Mouse (Mus musculus) WW6 (cell line): ENCODE results near the gene Ubl7.

ENCODE experiments used
- DNase-seq: peaks from one replicate; pipeline ENCODE4 v3.0.0-alpha.2; 2013; ENCODE audit warnings: low read depth, low spot score

Ubl7 gene

DNA sequence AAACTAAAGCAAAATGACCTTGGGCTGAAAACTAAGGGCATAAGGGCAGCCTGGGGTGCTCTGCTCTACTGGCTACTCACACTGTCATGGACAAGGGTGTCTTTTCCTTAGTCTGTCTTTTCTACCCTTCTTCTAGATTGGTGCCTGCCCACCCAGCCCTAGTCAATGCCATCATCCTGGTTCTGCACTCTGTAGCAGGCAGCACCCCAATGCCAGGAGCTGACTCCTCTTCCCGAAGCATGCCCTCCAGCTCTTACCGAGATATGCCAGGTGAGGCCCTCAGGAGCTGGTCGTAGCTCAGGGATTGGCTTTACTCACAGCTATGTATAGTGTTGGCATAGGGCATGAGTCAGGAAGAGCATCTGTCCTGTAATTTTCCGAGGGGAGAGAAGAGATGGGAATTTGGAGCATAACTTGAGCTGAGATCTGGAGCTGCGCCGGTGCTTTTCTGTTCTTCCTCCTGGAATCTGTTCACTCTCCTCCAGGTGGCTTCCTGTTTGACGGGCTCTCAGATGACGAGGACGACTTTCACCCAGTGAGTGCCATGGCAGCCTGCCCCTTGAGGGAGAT, 10.8 kb downstream of the Ubl7 start:
- no peak for DNase-seq

DNA sequence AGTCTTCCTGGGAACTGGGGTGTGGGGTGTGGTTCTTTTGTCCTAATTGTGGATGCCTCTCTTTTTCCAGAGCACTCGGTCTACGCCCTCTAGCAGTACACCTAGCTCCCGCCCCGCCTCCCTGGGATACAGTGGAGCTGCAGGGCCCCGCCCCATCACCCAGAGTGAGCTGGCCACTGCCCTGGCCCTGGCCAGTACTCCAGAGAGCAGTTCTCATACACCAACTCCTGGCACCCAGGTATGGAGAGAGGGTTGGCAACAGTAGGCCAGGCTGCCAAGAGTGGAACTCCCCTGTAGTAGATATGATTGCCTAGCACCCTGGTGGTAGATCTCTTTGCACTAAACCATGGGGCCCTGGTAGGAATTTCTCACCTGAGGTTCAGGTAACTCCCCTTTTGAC, 11.6 kb downstream of the Ubl7 start:
- DNase-seq = no peak

DNA sequence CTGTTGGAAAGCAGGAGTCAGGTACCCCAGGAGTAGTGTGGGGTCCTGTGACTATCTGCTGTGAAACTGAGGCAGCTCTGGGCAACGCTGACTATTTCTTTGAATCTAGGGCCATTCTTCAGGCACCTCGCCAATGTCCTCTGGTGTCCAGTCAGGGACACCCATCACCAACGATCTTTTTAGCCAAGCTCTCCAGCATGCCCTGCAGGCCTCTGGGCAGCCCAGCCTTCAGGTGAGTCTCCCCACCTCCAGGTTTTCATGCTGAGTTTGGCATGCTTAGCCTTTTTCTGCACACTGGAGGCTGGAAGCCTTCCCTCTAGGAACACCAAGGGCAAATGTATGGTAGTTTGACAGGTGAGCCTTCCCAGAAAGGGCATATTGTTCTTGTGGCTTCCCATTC, 12.3 kb downstream of the Ubl7 start:
- DNase-seq = no peak

DNA sequence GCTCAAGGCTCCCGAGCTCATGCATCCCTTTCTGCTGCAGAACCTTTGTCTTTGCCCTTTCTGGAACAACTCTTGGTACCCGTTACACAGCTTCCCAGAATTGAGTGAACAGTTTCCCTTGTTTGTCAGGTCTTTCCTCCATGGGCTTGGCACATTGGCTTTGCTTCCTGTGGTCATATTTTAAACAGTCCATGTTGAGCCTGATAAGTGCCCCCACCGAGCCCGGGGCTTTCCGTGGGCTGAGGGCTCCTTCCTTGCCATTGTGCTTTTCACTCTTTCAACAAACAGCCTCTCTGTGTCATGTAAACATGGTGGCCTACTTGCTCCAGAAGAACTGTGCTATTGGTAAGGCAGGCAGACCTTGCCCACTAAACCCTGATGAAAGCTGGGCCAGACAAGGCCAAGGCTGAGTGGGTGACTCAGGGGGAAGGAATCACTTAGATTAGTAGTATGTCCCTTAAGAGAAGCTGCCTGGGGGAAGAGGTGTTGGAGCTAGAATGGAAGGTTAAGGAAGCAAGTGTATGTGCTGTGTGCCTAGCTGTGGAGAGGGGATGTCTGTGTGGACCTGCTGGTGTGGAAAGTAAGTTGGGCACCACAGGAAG, 20.5 kb downstream of the Ubl7 start:
- DNase-seq = no peak

DNA sequence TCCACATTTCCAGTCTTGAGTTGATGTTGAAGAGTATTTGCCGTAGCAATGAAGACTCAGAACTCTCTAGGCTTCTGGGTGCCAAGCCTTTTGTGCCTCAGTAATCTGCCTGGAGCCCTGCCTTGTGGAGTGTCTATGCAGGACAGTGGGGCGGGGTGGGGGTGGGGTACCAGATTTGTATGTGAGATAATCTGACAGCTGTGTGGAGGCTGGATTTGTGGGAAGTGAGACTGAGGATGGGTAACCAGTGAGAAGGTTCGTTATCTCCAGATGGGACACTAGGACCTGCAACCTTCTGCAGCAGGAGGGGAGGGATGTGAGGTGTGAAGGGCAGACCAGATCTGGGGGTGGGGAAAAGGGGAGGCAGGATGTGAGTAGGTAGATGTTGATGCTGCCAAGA, 21.5 kb downstream of the Ubl7 start:
- no peak for DNase-seq

DNA sequence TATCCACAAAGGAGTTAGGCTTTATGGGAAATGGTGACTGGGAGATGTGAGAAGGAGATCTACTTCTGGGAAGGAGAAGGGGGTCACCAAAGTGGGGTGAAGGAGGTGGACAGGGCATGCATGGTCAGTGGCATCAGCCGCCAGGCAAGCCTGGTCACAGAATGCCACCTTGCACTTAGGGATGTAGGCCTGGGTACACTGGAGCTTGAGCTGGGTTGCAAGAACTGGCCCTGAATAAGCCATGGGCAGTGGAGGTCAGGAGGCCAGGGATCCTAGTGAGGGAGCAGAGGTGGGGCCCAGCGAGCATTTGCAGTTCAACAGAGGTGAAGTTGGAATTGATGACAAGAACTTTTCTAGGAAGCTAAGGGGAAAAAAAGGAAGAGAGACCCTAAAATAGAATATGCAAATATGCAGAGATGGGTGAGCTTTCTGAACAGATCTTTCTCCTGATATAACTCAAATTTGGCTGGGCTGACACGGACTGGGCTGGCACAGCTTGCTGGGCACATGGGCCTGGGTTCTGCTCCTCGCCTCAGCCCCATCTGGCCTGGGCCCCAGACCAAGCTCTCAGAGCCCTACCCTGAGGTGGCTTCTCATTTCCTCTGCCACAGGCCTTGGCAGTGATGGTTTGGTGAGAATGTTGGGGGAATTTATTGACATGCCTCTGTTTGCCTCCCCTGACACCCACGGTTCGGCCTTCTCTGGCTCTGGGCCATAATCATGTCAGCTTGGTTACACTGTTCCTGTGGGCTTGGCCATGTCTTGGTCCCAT, 22.2 kb downstream of the Ubl7 start:
- no peak for DNase-seq

DNA sequence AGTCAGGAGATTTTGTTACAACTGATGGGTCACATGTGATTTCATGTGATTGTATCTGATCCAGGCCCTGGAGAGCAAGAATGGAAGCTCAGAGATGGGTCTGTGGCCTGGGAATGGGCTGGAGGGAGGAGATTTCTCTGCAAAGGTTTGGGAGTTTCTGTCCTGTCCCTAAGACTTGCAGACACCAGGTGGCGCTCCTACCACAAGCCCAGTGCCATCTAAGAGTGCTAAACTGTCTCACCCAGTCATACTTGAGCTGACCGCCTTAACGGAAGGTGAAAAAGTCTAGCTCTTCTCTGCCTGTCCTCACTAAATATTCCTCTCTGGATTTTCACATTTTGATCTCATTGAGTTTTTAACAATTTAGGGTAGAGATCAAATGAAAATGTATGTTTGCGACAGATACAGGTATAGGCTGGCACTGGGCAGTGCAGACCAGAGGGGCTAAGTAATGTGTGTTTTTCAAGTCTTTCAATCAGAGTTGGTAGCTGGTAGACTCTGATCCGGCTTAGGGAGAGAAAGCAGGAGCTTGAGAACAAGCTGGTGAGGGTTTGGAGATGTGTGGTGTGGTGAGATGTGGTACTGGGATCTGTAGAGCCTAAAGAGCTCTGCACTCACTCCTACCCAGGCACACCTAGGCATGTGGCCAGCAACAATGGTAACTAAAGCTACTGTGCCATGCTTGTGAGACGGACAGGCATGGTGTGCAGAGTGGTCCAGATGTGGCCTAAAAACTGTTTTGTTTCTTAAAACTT, 25.1 kb downstream of the Ubl7 start:
- DNase-seq = no peak

DNA sequence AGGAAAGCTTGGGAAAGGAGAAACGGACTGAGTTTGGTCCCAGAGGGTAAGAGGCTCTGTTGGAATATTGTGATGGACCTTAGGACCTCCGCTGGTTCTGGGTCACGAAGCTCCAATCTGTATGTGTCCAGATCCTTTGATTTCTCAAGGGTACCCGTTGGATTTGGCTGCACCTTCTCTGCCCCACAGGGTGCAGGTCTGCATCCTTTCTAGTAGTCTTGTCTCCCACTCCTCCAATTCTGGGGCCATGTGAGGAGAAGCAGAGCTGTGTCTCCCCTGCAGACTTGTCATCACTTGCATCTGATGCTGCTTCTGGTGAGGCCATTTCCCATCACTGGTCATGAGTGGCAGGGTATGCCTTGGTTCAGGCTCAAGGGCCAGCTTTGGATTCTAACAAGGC, 26.4 kb downstream of the Ubl7 start:
- no peak for DNase-seq

DNA sequence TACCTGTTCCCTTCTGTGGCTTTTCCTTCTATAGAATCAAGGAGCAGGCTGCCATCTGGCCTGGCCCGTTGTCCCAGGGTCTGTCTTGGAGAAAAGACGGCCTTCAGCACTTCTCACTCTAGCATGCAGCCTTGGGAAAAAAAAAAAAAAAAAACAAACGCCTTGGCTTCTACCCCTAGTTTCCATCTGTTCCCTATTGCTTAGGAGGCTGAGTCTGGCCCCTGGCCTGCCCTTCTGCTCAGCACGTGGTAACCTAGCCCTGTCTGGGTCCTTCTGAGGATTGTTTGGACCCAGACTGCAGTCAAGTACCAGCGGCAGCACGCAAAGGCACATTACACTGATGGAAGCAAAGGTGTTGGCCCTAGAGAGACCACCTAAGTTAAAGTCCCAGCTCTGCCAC, 26.9 kb downstream of the Ubl7 start:
- DNase-seq = no peak

DNA sequence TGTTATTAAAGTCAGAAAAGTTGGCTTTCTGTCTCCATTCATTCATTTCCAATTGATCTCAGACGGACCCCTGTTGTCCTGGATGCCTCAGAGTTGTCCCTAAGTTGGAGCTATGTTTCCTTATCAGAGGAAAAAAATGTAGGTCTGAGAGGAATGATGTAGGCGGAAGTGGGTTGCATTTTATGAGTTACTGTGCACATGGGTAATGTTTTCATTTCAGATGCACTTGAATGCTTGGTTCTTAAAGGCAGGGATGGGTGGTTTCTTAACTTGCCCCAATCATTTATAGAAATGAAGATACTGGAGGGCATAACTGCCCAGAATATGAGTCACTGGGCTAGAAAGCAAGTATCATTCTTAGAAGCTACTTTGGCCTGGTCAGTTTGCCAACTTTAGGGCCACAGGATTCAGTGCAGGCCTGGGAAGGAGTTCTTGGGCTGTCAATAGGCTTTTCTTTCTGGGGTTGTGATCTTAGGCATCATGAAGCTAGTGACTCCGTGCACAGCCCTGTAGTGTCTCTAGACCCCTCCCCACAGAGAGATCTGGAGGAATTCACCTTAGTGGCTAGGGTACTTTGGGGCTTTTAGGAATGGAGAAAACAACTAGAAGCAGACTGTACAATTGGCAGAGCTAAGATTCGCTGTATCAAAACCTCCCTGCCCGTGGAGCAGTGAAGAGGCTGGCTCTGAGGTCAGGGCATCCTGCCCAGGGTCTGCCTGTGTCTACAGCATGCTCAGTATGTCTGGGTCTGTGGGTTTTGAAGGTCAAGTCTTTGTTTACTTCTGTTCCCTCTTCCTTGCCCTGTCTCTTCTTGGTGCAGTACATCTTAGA, 27.7 kb downstream of the Ubl7 start:
- no peak for DNase-seq

DNA sequence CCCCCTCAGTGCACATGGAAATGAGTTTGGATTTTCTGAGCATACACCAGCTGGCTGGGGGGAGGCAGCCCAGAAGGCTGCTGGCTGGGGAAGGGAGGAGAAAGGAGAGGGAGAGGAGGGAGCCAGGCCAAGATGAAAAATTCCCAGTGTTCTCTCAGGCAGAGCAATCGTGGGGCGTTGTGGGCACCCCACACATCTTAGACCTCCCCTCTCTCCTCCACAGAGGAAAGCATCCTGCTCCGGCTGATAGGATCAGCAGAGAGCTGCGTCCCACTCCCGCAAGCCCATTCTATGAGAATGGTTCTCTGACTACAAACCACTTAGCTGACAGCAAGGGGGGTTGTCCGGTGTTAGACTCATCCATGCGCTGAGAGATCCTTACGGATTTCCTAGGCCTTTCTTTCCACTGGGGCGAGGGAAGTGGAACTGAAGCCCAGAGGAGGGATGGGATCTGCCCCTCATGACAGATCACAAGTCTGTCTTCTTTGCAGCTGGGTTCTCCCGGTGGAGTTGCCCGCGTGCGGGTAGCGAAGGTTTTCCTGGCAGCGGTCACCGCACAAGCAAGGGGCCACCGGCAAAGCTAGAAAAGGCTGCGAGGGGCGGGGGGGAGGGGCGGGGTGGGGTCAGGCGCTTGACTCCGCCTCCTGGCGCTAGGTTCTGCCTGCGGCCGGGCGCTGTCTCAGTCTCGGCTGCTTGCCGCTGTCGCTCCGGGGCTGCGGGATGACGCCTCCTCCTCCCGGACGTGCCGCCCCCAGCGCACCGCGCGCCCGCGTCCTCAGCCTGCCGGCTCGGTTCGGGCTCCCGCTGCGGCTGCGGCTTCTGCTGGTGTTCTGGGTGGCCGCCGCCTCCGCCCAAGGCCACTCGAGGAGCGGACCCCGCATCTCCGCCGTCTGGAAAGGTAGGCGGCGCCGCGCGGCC, 28.9 kb downstream of the Ubl7 start, which contains the start of gene Sema7a:
Gene Sema7a (plus strand): TSS at position 682 of the 918 bp plus-strand sequence.
- DNase-seq = no peak

DNA sequence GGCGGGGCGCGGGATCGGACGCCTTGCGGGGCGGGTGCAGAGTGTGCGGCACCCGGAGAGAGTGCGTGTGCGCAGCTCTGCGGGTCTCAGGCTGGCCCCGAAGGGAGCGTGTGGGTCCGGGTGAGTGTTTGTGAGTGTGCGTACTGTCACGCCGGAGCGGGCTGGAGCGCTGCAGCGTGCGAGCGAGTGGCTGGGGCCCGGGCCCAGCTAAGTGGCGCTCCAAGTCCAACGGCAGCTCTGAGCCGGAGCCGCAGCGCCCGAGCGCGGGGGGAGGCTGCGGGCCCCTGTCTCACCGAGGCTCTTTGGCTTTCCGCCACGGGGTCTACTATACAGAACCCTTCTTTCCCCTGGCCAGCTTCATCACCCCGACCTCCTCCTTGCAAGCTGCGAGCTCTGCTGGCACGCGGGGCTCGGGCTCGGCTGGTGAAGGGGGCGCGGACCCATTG, 29.6 kb downstream of the Ubl7 start:
- no peak for DNase-seq

DNA sequence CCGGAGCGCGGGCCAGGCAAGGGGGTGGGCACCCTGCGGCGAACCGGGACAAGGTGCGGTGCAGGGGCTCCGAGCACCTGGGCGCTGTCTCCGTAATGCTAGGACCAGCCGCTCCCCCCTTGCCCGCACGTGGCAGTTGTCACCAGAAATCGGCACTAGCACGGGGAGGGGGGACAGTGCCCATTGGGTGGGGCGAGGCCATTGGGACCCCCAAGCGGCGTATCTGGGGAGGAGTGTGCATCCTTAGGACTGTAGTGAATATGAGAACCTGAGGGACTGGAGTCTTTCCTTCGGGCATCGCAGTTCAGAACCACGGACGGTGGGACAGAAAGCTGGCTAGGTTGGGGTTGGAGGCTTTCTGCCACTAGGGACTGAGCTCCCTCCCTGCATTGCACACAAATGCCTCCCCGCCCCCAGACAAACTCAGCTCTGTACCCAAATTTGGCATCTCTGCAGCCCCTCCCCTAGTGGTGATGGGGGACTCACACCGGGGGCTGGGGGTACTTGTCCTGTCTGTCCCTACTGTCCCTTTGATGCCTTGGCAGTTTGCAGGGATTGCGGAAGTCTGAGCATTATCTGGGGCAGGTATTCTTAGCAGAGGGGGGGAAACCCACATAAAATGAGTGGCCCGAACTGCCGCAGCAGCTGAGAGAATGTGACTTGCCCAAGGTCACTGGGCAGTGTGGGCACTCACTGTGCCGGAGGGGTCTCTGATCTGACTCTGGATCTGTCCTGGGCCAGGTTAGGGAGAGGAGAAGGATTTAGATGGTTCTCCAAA, 30.3 kb downstream of the Ubl7 start:
- no peak for DNase-seq

DNA sequence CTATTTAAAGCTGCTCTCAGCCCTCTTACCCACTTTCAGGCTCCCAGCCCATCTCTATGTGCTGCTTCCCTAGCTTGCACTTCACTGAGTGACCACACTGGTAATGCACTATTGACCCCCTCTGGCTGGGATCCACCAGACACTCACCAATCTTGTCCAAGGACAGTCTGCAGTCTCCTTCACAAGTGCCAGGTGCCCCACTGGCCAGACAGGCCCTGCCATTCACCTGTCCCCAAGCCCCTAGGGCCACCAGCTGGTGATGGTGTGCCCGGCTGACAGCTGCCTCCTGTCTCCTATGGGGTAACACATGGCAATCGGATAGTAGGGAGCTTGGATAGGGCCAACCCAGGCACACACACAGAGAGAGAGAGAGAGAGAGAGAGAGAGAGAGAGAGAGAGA, 31.3 kb downstream of the Ubl7 start:
- no peak for DNase-seq

DNA sequence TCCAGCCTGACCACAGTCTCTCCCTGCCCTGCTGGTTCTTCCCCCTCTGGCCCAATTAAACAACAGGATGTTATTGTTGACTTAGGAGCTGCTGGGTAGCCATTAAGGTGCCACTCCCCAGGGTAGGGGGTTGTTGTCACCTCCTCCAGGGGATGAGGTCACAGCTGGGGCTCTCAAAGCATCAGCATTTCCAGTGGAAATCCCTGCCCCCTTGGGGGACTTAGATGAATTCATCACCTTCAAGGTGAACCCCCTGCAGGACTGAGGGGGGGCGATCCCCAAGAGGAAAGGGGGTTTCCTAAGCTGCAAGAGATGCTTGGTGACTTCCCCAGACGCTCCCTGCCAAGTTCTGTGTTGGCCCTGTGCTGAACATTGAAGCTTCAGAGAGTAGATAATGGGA, 32.3 kb downstream of the Ubl7 start:
- DNase-seq = no peak

DNA sequence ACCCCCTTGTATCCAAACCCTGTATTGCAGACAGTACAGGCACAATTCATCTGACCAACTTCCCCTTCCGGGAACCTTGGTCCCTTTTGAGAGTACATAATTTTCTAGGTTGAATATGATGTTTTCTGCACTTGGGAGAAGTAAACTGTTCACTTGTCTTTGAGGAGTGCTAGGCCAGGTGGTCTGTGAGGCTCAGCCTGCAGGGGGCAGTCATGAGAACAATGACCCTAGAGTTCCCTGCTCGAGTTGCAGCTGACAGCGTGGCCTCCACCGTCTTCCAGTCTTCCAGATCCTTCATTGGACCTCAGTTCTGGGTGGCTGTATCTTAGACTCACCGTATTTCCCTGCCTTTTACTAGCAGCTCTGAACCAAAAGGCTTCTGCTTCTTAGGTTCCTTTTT, 33.8 kb downstream of the Ubl7 start:
- no peak for DNase-seq

DNA sequence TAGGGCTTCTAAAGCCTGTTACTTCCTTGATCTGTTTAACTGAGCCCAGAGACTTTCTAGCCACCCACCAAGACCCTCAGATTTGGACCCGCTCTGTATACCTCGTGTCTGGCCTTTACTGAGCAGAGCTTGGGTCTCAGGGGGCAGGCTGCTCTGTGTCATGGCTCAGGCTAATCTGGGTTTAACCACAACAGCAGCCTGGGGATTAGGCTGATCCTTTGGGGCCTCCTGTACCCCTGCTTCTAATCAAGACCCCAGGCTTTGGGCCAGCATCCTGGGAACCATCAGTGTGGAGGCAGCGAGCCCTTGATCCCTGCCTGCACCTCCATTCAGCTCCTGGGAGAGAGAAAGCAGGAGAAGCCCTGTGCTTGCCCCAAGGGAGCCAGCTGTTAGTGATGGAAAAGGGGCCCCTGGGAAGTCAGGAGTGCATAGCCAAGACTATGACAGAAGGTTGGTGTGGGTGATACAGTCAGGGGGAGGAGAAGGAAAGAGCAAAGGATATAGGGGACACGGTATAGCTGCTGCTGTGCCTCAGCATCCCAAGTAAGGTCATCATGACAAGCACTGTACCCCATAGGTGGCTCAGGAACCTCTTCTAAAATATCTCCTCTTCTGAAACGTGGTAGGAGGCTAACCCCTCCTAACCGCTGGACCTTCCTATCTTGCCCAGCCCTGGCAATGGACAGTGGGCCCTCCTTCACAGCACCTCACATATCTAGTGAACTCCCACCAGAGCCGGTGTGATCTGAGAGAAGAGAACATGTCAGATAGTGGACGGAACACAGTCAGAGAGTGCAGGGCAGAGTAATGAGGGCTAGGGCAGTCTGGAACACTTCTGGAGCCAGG, 35.2 kb downstream of the Ubl7 start:
- DNase-seq = no peak

DNA sequence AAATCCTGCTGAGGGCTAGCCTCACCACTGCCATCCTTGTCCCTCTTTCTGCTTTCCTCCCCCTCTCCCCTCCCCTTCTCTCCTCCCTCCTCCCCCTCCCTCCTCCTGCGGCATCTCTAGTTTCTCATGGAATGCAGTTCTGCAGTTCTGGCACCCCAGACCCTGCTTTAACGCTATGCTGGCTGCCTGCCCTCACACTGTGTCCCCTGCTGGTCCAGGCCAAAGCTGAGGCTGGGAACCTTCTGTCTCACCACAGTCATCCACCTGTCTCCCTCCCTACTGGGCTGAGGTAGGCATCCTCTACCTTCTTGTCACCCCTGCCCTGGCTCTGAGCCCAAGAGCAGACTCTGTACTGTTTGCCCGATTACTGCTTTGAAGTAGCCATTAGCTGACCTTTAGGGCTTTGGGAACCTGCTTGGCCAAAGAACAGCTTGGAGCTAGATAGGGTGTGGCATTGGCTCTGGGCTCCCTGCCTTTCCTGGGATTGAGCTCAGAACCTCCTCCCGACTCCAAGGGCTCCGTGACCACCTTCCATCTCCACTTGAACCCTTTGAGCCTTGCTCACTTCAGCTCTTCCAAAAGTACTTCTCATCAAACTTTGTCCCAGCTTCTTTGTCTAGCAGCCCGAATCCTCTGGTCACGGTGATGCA, 36.7 kb downstream of the Ubl7 start:
- no peak for DNase-seq
